Mouse (Mus musculus): ENCODE data around the gene Hba-a2.
A peak's percentile ranks its signal among the peaks of the same experiment; 100 is the strongest.

Hba-a2 gene

DNA sequence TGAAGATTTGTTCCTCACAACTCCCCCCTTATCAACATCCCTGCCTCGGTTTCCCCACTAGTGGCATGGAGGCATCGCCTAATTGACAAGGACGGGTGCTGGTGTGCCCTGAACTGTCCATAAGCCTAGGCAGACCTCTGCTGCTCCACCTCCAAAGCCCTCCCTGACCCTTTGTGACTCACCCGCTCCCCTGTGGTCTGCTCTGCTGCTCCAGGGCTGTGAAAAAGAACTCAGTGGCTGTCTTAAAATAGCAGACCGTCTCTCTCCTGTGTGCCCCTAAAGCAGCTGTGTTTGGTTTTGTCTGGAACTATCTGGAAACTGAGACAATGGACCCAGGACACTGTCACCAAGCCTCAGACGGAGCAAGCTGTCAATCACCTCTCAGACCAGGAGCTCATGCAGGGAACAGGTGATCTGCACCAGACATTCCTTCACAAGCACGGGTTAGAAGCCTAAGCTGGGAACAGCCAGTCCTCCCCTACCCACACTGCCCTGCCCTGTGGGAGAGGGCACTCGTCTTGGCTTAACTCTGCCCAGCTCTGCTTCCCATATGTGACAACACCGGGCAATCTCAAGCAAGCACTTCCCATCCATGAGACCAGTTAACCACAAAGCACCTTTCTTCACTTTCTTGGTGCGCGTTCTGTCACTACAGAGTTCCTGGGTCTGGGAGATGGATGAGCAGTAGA is 24.4 kb downstream of the Hba-a2 start:
- DNase-seq (ENCODE audit: extremely low spot score), result no peak

GRCm38 (mm10) chr11:32321196-32321565 is 24.9 kb downstream of the Hba-a2 start:
- peak; percentile 57 for DNase-seq (ENCODE audit: extremely low spot score)

DNA sequence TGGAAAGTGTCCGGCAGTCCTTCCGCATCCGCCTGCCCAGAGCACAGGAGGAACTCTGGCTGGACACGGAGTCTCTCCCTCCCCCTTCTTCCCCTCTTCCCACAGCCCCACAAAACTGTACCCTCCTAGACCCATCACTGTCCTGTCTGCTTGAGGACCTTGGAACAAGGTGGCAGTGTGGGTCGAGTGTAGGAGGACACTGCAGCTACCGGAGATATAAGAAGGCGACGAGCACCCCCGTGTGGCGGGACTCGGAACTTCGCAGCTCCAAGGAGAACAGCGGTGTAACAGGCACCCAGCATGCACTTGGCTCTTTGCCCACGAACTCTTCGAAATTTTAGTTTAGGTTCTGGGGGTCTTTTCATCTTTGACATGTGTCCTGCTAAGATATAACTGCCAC is 28.3 kb downstream of the Hba-a2 start:
- peak; percentile 93 for DNase-seq (ENCODE audit: extremely low spot score)

GRCm38 (mm10) chr11:32331075-32331474 is 34.8 kb downstream of the Hba-a2 start:
- DNase-seq (ENCODE audit: extremely low spot score), result no peak

DNA sequence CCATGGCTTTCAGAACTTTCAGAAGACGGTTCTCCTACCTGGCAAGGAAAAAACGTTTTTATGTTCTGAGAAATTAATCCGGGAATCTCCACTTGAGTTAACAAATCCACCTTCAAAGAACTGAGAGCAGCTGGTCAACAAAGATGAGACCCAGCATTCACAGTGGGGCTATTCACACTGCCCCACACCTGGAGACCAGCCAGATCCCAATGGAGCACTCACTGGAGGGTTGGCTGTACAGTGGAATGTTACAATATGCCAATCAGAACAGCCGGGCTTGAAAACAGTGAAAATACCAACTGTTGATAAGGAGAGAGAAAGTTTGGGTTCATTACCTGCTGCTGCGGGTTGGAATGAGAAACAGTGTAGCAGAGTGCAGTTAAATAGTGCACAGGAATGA is 35.6 kb downstream of the Hba-a2 start:
- no peak for DNase-seq (ENCODE audit: extremely low spot score)

DNA sequence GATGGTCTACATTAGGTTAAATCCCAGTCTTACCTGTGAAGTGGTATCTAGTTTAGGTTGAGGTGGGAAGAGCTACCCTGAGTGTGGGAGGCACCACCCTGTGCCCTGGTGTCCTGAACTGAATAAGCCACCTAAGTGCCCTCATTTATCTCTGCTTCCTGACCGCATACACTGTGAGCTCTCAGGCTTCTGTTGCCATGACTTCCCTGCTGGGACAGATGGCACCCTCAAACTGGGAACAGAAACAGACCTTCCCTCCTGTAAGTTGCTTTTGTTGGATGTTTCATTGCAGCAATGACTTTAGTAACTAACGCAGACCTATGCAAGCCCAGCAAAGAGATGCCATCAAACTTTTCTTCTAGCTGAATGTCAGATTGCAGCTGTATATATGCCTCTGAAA is 36.9 kb downstream of the Hba-a2 start:
- no peak for DNase-seq (ENCODE audit: extremely low spot score)

DNA sequence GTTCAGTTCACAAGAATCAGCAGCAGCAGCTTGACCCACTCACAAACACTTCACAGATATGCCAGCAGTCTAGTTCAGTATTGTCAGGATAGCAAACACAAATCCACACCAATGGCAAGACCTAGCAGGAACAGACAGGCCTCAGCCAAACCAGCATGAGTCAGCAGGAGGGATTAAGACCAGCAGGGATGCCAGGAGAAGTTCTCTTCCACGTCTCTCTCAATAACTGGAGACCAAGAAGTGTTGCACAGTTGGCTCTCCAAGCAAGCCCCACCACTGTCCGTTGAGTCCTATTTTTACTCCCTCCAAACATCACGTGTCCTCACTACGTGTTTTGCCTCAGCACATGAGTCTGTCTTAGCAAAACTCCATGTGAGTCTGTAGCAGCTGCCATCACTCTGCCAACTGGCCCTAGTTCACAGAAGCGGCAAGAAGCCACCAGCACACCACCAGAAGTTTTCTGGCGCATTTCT is 40.2 kb downstream of the Hba-a2 start:
- DNase-seq (ENCODE audit: extremely low spot score), result no peak

DNA sequence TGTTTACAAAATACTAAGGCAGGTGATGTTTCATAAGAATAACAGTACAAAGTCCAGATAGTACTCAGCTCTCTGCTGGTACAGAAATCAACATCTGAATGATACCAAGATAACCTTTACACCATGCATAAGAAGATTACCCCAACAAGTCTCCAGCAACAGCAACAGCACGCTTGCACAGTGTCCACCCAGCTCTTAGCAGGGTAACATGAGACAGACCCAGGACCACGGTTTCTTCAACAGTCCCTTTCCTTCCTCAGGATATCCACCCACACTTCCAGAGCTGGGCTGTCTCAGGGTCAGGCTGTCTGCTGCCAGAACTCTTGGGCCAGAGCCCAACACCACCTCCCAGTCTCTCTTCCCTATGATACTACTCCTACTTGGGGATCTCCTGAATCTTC is 42.8 kb downstream of the Hba-a2 start:
- DNase-seq (ENCODE audit: extremely low spot score), result no peak

DNA sequence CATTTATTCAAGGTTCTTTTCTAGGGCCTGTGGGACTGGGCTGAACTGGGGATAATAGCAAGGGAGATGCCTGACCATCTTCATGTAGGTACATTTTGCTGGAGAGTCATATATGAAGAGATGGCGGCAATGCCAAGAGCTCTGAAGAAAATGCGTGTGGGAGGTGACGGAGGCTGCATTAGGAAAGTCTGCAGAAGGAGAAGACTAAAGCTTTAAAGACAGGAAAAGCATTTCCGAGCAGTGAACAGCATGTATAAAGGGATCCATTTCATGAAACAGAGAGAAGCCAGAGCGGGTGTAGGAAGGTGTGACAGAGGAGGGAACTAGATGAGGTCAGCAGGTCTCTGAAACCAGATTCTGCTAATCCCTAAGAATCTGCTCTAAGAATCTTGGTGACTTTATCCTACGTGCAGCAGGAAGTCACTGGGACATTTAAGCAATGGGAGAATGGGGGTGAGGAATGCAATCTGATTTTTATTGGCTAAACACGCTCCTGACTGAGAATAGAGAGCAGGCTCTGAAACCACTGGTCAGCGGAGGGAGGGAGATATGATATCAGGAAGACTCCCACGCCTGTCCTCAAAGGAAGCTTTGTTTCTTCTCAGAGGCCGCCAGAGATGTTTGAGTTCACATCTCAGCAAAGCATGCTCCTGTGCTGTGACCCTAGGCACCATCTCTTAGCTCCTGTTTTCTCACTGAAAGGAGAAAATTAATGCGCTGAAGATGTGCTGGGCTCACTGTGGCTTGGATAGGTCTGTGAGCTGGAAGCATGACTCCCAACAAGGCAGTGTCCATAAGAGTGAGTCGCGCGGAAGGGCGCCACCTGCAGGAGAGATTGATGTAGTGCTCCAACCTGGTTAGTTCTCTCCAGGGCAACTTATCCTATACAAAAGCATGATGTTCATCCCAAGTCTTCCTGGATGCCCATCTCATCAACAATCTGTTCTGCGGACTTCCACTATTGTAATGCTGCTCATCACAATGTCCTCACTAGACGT is 44.5 kb downstream of the Hba-a2 start:
- DNase-seq (ENCODE audit: extremely low spot score), result peak; percentile 68

- no peak for DNase-seq (ENCODE audit: extremely low spot score)
Observed at GRCm38 (mm10) chr11:32342770-32343191, 46.5 kb downstream of the Hba-a2 start.

DNA sequence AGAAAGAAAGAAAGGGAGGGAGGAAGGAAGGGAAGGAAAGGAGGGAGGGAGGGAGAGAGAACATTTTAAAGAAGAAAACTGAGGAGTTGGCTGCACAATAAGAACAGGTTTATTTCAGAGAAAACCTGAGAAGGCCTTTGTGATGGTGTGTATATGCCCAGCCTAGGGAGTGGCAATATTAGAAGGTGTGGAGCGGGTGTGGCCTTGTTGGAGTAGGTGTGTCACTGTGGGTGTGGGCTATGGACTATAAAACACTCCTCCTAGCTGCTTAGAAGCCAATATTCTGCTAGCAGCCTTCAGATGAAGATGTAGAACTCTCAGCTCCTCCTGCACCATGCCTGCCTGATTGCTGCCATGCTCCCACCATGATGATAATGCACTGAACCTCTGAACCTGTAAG is 47.1 kb downstream of the Hba-a2 start:
- DNase-seq (ENCODE audit: extremely low spot score), result no peak

- no peak for DNase-seq (ENCODE audit: extremely low spot score)
Observed at GRCm38 (mm10) chr11:32345504-32346297, 49.4 kb downstream of the Hba-a2 start.
